Mouse (Mus musculus): Measurements from ENCODE around the gene Rbm20.

GRCm38 (mm10) chr19:53699671-53700070 is 22.6 kb downstream of the Rbm20 start:
- TF ChIP-seq POLR2A (IDR thresholded peaks at IDR 0.05; ENCODE audit: borderline replicate concordance, insufficient read depth, low read length), result no peak
- no peak for TF ChIP-seq CTCF (IDR thresholded peaks at IDR 0.05; ENCODE audit: borderline replicate concordance, insufficient read depth, low read depth, low read length)
